Mouse (Mus musculus) midbrain, postnatal 0 days (tissue): ENCODE results near the gene Rab3d. TPM values are rescaled to one million over a fixed set of nuclear protein-coding genes. Genes with fewer than 3 reads are reported as not detected.

Experiments
- ATAC-seq: fragments of 200-750 bp; cut with Nextera tagmentation; 2 replicates; pipeline ENCODE4 v1.8.0; 2017; ENCODE audit warnings: moderate number of reproducible peaks, mild to moderate bottlenecking, moderate TSS enrichment, moderate library complexity; ENCODE audit not compliant: low FRiP score
- DNase-seq: peaks from one replicate; pipeline ENCODE4 v3.0.0-alpha.2; 2015; ENCODE audit warnings: low spot score
- H3K27ac ChIP-seq: fragments of 300-500 bp; sonication (generic); 2 replicates; pipeline ENCODE4 v1.5.1; 2014; ENCODE audit warnings: low read depth, mild to moderate bottlenecking, low read length, mixed read lengths
- H3K27me3 ChIP-seq: fragments of 300-500 bp; sonication (generic); 2 replicates; pipeline ENCODE4 v1.6.1; 2014; ENCODE audit warnings: low read length, control low read depth, mixed read lengths; ENCODE audit not compliant: insufficient read depth
- H3K36me3 ChIP-seq: fragments of 300-500 bp; sonication (generic); 2 replicates; pipeline ENCODE4 v1.6.1; 2014; ENCODE audit warnings: low read length, control low read depth, mixed read lengths; ENCODE audit not compliant: insufficient read depth
- H3K4me1 ChIP-seq: fragments of 300-500 bp; sonication (generic); 2 replicates; pipeline ENCODE4 v1.6.1; 2014; ENCODE audit warnings: mild to moderate bottlenecking, control low read depth, antibody characterized with exemption, low read length, mixed read lengths; ENCODE audit not compliant: insufficient read depth
- H3K4me2 ChIP-seq: fragments of 300-500 bp; sonication (generic); 2 replicates; pipeline ENCODE4 v1.6.1; 2014; ENCODE audit warnings: low read depth, mild to moderate bottlenecking, low read length, mixed read lengths; ENCODE audit not compliant: poor library complexity, severe bottlenecking
- H3K4me3 ChIP-seq: fragments of 300-500 bp; sonication (generic); 2 replicates; pipeline ENCODE4 v1.5.1; 2014; ENCODE audit warnings: low read depth, mild to moderate bottlenecking, low read length, moderate library complexity
- H3K9ac ChIP-seq: fragments of 300-500 bp; sonication (generic); replicated peaks from 2 replicates; pipeline ENCODE4 v1.6.1; 2014; ENCODE audit warnings: mild to moderate bottlenecking, low read length, moderate library complexity, mixed read lengths; ENCODE audit not compliant: poor library complexity, severe bottlenecking
- H3K9me3 ChIP-seq: fragments of 300-500 bp; sonication (generic); 2 replicates; pipeline ENCODE4 v1.6.1; 2016; ENCODE audit warnings: low read length, control low read depth
- CTCF ChIP-seq: IDR thresholded peaks from 2 replicates; pipeline ENCODE4 v1.5.1; 2016; ENCODE audit warnings: antibody characterized with exemption, mild to moderate bottlenecking
- WGBS: fragments of 180-500 bp; shearing (Covaris S2); extraction: QIAGEN DNeasy Blood & Tissue Kit; methylation state at CpG from one replicate; pipeline ENCODE4 v1.1.7; 2014; 5-methylcytosine and 5-hydroxymethylcytosine counted together
- polyA plus RNA-seq: library from polyadenylated mRNA; unstranded; fragments of >200 nt; fragmentation: Nextera tagmentation; extraction: Ambion mirVana; gene quantifications from 2 replicates; pipeline ENCODE4 v1.2.1, GENCODE M21; 2015
- total RNA-seq: library from RNA; depleted of rRNA; stranded (reverse); fragments of >200 nt; gene quantifications from 2 replicates; pipeline ENCODE4 v1.2.3, GENCODE M21; 2014

Rab3d gene
- total and polyA plus RNA-seq, 2 experiments from 2014 or later, result 17.4 to 26.0 TPM

DNA sequence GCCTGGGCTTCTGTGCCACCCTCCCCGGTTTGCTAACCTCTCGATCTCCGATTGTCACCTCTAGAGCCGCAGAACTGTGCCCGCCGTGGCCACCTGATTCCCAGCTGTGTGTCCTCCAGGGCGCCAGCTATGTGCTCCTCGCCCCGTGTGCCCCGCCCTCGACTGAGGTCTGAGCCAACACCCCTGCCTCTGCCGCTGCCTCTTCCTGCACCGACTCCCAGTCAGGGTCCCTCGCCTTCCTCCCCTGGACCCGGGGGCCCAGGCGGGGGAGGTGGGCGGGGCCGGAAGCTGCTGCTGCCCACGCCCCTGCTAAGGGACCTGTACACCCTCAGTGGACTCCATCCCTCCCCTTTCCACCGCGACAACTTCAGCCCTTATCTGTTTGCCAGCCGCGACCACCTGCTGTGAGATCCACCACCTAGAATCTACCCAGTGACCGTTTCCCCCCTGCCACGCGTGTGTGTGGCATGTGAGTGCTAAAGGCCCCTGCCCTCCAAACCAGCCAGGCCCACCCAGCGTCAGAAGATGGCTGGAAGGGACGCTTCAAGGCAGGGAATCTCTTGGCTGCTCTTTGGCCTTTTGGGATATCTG lies 29.6 kb upstream of the Rab3d start:
- Histone ChIP-seq H3K27me3 (no peaks in the 10 kb centered on the region), H3K4me2 (no peak overlapping the region), H3K4me1 (no peaks in the 10 kb centered on the region), H3K36me3 (peaks cover 16% of the 10 kb centered on the region), H3K9ac (no peak overlapping the region), H3K4me3 (no peak overlapping the region), H3K27ac (no peak overlapping the region), H3K9me3 (no peaks in the 10 kb centered on the region)
- ATAC-seq (no peak), DNase-seq (no peak)
- TF ChIP-seq CTCF, result no peak
- 11% methylated on average over 25 of the region's 28 CpGs for WGBS

DNA sequence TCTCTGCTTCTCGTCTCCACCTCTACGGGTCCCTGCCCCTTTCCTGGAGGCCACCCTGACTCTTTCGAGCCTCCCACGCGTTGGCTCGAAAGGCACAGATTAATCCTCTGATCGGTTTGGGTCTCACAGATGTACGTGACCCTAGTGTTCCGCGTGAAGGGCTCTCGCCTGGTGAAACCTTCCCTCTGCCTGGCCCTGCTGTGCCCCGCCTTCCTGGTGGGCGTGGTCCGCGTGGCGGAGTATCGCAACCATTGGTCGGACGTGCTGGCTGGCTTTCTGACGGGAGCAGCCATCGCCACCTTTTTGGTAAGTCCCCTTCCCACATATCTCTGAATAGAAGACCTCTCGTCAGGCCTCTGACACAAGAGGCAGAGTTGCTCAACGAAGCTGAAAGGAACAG lies 26.3 kb upstream of the Rab3d start:
- Histone ChIP-seq H3K4me2 (no peak overlapping the region), H3K9ac (no peak overlapping the region), H3K27ac (no peak overlapping the region), H3K36me3 (peaks cover 34% of the 10 kb centered on the region), H3K4me1 (no peaks in the 10 kb centered on the region), H3K4me3 (no peak overlapping the region), H3K27me3 (no peaks in the 10 kb centered on the region), H3K9me3 (no peaks in the 10 kb centered on the region)
- no peak for DNase-seq
- 29% methylated on average over 23 of the region's 23 CpGs for WGBS
- no peak for ATAC-seq
- no peak for TF ChIP-seq CTCF

DNA sequence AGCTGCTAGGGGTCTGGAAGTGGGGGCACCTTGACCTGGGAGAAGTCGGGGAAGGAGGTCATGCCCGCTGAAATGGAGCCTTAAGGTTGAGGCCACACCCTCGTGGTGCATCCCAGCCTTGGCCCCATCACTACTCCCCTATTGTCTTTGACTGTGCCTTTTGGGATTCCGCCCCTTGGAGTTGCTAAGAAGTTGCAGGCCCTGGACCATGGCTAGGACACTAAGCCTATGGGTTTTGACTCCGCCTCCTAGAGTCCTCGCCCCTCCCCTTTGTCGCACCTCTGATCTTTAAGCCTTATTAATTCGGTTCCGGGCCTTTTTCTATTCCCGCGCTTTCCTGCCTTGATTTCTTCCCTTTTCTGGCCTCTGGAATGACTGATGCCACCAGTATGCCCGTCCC lies 25.6 kb upstream of the Rab3d start:
- no peaks in the 10 kb centered on the region for H3K9me3 ChIP-seq
- peaks cover under 1% of the 10 kb centered on the region; the same call in 1 of the 2 replicates for H3K4me1 ChIP-seq
- TF ChIP-seq CTCF, result no peak
- no peak overlapping the region for H3K4me2 ChIP-seq
- no peak overlapping the region for H3K27ac ChIP-seq
- WGBS, result 57% methylated on average over 12 of the region's 12 CpGs
- peaks cover 33% of the 10 kb centered on the region for H3K36me3 ChIP-seq
- H3K9ac ChIP-seq, result no peak overlapping the region
- no peak overlapping the region for H3K4me3 ChIP-seq
- DNase-seq (no peak), ATAC-seq (no peak)
- no peaks in the 10 kb centered on the region for H3K27me3 ChIP-seq

DNA sequence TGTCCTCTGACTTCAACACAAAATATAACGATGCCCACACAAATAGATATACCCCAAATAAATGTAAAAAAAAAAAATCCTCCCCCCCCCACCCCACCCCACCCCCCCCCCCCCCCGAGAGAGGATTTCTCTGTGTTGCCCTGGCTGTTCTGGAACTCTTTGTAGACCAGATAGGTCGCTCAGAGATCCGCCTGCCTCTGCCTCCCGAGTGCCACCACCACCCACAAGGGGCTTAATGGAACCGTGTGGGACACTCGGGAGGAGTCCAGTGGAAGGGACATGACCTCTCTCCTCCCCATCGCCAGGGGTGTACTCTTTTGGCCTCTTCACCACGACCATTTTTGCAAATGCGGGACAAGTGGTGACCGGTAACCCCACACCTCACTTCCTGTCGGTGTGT lies 25.1 kb upstream of the Rab3d start:
- Histone ChIP-seq H3K27ac (no peak overlapping the region), H3K27me3 (no peaks in the 10 kb centered on the region), H3K9me3 (no peaks in the 10 kb centered on the region), H3K36me3 (peaks cover 29% of the 10 kb centered on the region), H3K4me1 (peaks cover 6% of the 10 kb centered on the region; the same call in 1 of the 2 replicates), H3K4me2 (no peak overlapping the region), H3K9ac (no peak overlapping the region), H3K4me3 (no peak overlapping the region)
- WGBS, result 77% methylated on average over 8 of the region's 12 CpGs
- TF ChIP-seq CTCF, result no peak
- ATAC-seq, result no peak
- DNase-seq, result no peak

DNA sequence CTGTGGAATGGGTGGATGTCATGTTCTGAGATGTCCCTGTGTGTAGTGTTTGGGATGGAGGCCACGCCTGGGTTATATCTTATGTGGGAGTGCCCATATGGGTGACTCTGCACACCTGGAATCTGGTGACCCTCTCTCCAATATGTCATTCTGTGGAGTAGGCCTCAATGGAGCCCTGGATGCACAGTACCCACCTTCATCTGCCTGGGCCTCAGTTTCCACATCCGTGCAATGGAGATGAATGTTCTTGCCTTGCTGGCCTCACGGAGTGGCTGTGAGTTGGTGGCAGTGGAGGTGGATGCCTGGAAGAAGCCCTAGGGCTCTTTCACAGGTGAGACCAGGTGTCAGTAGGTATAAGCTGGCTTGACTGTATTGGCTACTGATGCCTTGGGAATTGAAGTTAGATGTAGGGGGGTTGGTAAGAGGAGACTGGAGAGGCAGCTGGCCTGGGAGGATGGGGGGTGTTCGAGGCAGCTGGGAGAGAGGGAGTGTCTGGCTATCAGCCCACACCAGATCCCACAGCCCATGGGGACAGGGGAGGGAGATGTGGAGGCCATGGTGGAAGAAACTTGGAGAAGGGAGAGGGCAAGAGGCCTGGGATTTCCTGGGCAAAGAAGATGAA lies 20.4 kb upstream of the Rab3d start:
- no peak for ATAC-seq
- Histone ChIP-seq H3K4me1 (peaks cover 6% of the 10 kb centered on the region; the same call in 1 of the 2 replicates), H3K4me3 (peak overlapping the region; percentile 75), H3K9me3 (no peaks in the 10 kb centered on the region), H3K27ac (0 out of 2 replicates have a peak overlapping the region, but pooled peaks have one; percentile 87), H3K4me2 (peak overlapping the region; percentile 65), H3K36me3 (peaks cover 18% of the 10 kb centered on the region), H3K27me3 (no peaks in the 10 kb centered on the region), H3K9ac (0 out of 2 replicates have a peak overlapping the region, but pooled peaks have one; percentile 94)
- 82% methylated on average over 4 of the region's 4 CpGs for WGBS
- no peak for TF ChIP-seq CTCF
- DNase-seq, result no peak

DNA sequence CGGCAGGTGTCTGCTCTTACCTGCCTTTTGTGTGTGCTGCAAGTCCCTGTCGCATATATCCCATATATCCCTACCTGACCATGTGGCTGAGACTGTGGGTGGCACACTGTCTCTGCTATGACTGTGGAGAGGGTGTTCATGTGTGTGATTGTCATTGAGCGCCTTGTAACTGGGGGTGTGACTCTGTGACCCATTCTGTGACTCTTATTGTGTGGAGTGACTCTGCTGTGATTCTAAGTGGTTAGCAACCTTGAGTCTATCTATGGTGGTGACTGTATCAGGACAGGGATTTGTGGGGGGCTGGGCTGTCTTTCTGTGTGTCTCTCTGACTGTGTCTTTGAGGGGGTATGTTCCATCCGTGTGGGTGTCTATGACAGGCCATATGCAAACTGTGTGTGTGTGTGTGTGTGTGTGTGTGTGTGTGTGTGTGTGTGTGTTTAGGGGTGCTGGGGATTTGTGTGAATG lies 19.8 kb upstream of the Rab3d start:
- H3K4me1 ChIP-seq, result peaks cover 6% of the 10 kb centered on the region; the same call in 1 of the 2 replicates
- no peaks in the 10 kb centered on the region for H3K9me3 ChIP-seq
- WGBS, result 48% methylated on average over 4 of the region's 4 CpGs
- ATAC-seq, result peak; percentile 20; the same call in 1 of the 2 replicates
- peak; percentile 17 for DNase-seq
- H3K27me3 ChIP-seq, result no peaks in the 10 kb centered on the region
- H3K36me3 ChIP-seq, result peaks cover 18% of the 10 kb centered on the region
- H3K9ac ChIP-seq, result peak overlapping the region; percentile 94
- H3K27ac ChIP-seq, result peak overlapping the region; percentile 87; the same call in 1 of the 2 replicates
- no peak for TF ChIP-seq CTCF
- peak overlapping the region; percentile 65 for H3K4me2 ChIP-seq
- H3K4me3 ChIP-seq, result peak overlapping the region; percentile 75
